ENCODE assay signal across 15 mouse cellular contexts in the genomic region with DNA sequence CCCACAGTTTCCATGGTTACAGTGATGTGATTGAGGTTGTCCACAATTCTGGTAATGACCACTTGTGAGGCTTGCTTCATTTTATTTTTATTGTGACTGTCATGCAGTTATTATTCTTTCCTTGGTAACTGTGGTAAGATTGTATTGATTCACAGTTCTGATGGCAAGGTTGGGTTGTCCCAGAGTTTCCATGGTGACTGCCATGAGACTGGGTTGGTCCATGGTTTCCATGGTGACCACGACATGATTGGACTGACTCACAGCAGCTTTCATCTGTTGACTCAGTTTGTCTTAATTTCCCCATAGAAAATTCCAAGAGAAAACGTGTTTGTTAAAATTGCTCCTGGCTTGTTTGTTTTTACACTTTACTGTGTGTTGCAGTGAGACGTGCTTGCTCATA.
DNase-seq lines count a peak whose midpoint lies in the region; ATAC-seq lines count a peak whose summit lies in the region.
"Had no signal": no experiment of that assay in that cellular context is flagged by ENCODE, and none has a peak within 500 bp of the region (broad histone marks: within the 10 kb centered on the region; RNA-seq: fewer than 3 reads in every experiment).

No protein-coding gene starts in this region.

- H3K9ac ChIP-seq in forebrain, embryonic 14.5 days (ENCODE audit: low read length) = no peak overlapping the region
- H3K9ac ChIP-seq in forebrain, embryonic 15.5 days (replicated peaks) = no peak overlapping the region
- H3K9ac ChIP-seq in neural tube, embryonic 11.5 days (ENCODE audit: low read length) = no peak overlapping the region
- H3K9ac ChIP-seq: lung, embryonic 14.5 days had no signal

- no peak overlapping the region for H3K27ac ChIP-seq in forebrain, embryonic 14.5 days (ENCODE audit: low read depth, low read length)
- no peak overlapping the region for H3K27ac ChIP-seq in forebrain, embryonic 15.5 days (replicated peaks)
- no peak overlapping the region for H3K27ac ChIP-seq in neural tube, embryonic 11.5 days (ENCODE audit: low read depth, low read length)

- peak; percentile 62; the same call in 1 of the 2 replicates for ATAC-seq in forebrain, embryonic 14.5 days
- no peak; the same call in 1 of the 2 replicates for ATAC-seq in forebrain, embryonic 15.5 days (replicated peaks)
- no peak for ATAC-seq in neural tube, embryonic 11.5 days (ENCODE audit: insufficient read depth, low FRiP score, low TSS enrichment)
- ATAC-seq: activated CD4-positive, CD25-positive, alpha-beta regulatory T cell, adult 4 months had no signal

- no peaks in the 10 kb centered on the region for H3K27me3 ChIP-seq in forebrain, embryonic 14.5 days (replicated peaks; ENCODE audit: control insufficient read depth, insufficient read depth, low read length)
- no peaks in the 10 kb centered on the region for H3K27me3 ChIP-seq in forebrain, embryonic 15.5 days
- H3K27me3 ChIP-seq in neural tube, embryonic 11.5 days (ENCODE audit: control insufficient read depth, insufficient read depth, low read length) = no peaks in the 10 kb centered on the region

- no peak overlapping the region for H3K4me3 ChIP-seq in forebrain, embryonic 14.5 days (ENCODE audit: low read depth, low read length)
- no peak overlapping the region for H3K4me3 ChIP-seq in forebrain, embryonic 15.5 days
- H3K4me3 ChIP-seq in neural tube, embryonic 11.5 days (ENCODE audit: low read depth, low read length) = no peak overlapping the region

- no peaks in the 10 kb centered on the region for H3K4me1 ChIP-seq in forebrain, embryonic 14.5 days (ENCODE audit: control insufficient read depth, insufficient read depth, low read length)
- H3K4me1 ChIP-seq in forebrain, embryonic 15.5 days = no peaks in the 10 kb centered on the region
- H3K4me1 ChIP-seq in neural tube, embryonic 11.5 days (ENCODE audit: control insufficient read depth, insufficient read depth, low read length) = no peaks in the 10 kb centered on the region

- no peaks in the 10 kb centered on the region for H3K36me3 ChIP-seq in forebrain, embryonic 14.5 days (ENCODE audit: control insufficient read depth, insufficient read depth, low read length)
- H3K36me3 ChIP-seq in forebrain, embryonic 15.5 days = no peaks in the 10 kb centered on the region
- no peaks in the 10 kb centered on the region for H3K36me3 ChIP-seq in neural tube, embryonic 11.5 days (ENCODE audit: control insufficient read depth, insufficient read depth, low read length)

- DNase-seq in forebrain, embryonic 14.5 days (ENCODE audit: low spot score) = peak; percentile 40
- peak; percentile 14 for DNase-seq in neural tube, embryonic 11.5 days (ENCODE audit: low spot score)
- DNase-seq in neural tube, embryonic 10.5 days (ENCODE audit: extremely low spot score, low spot score) = no peak
- DNase-seq in layer of hippocampus, adult 9-10 months (ENCODE audit: low spot score) = peak; percentile 21
- peak; percentile 38 for DNase-seq in telencephalon, adult 2 months (ENCODE audit: low read depth, low spot score)
- no peak for DNase-seq in thymus, postnatal 25 days
- no peak for DNase-seq in testis, postnatal 10 days (ENCODE audit: low spot score)
- DNase-seq: adrenal gland, postnatal 36 days; cerebellum, postnatal 14 days; heart, adult 18-20 months; kidney, adult 8-10 months; kidney, postnatal 4 days; lung, embryonic 14.5 days had no signal

- 65% methylated on average over 3 of the region's 3 CpGs for WGBS in forebrain, embryonic 14.5 days
- 62% methylated on average over 3 of the region's 3 CpGs for WGBS in forebrain, embryonic 15.5 days
- 68% methylated on average over 3 of the region's 3 CpGs for WGBS in neural tube, embryonic 11.5 days

- H3K9me3 ChIP-seq in forebrain, embryonic 14.5 days (replicated peaks; ENCODE audit: control insufficient read depth, low read length) = no peaks in the 10 kb centered on the region
- H3K9me3 ChIP-seq in forebrain, embryonic 15.5 days = no peaks in the 10 kb centered on the region
- no peaks in the 10 kb centered on the region for H3K9me3 ChIP-seq in neural tube, embryonic 11.5 days (ENCODE audit: control insufficient read depth, low read length)

- H3K4me2 ChIP-seq in forebrain, embryonic 14.5 days (ENCODE audit: low read length) = no peak overlapping the region
- H3K4me2 ChIP-seq in forebrain, embryonic 15.5 days (replicated peaks) = no peak overlapping the region
- H3K4me2 ChIP-seq in neural tube, embryonic 11.5 days (ENCODE audit: low read depth) = no peak overlapping the region
- H3K4me2 ChIP-seq: lung, embryonic 14.5 days had no signal

Comparison
In these comparisons a context has a peak if more than half of its experiments do, and no peak if none do; other contexts are left out.
1. DNase-seq: peak in forebrain, embryonic 14.5 days (single experiment), neural tube, embryonic 11.5 days (single experiment), layer of hippocampus, adult 9-10 months (single experiment) and telencephalon, adult 2 months (single experiment); none in neural tube, embryonic 10.5 days (single experiment), thymus, postnatal 25 days (single experiment) and testis, postnatal 10 days (single experiment).